Mouse (Mus musculus) ovary, postnatal 14 days (tissue): ENCODE data around the gene Ptar1.
A peak's percentile ranks its signal among the peaks of the same experiment; 100 is the strongest.
"Not testable (repeated sequence)": the region's sequence is repeated elsewhere in the genome, so short reads cannot be mapped to it uniquely, and the experiment has no call there.

Source experiments
- DNase-seq: peaks from one replicate; pipeline ENCODE4 v3.0.0; 2022; ENCODE audit warnings: low spot score

The Ptar1 gene

GRCm38 (mm10) chr19:23687296-23688021, at the start of gene Ptar1:
TSS of gene Ptar1 (plus strand) at chr19:23687429.
- DNase-seq = peak; percentile 94

- no peak for DNase-seq
Observed at GRCm38 (mm10) chr19:23643819-23644218, 43.4 kb upstream of the Ptar1 start.

GRCm38 (mm10) chr19:23645347-23645746, 41.9 kb upstream of the Ptar1 start:
- DNase-seq = no peak

- DNase-seq = no peak
Observed at GRCm38 (mm10) chr19:23647308-23647707, 39.9 kb upstream of the Ptar1 start.

- peak; percentile 39 for DNase-seq
Observed at GRCm38 (mm10) chr19:23652644-23653043, 34.6 kb upstream of the Ptar1 start, which contains the start of gene 1700028P14Rik. TSS of gene 1700028P14Rik (minus strand) at chr19:23652812.

GRCm38 (mm10) chr19:23653154-23653553, 34.1 kb upstream of the Ptar1 start:
- DNase-seq = no peak

GRCm38 (mm10) chr19:23657261-23657932, 29.8 kb upstream of the Ptar1 start:
- no peak for DNase-seq

GRCm38 (mm10) chr19:23658350-23658749, 28.9 kb upstream of the Ptar1 start:
- DNase-seq = no peak

- no peak for DNase-seq
Observed at GRCm38 (mm10) chr19:23664083-23664482, 23.1 kb upstream of the Ptar1 start.

GRCm38 (mm10) chr19:23668142-23668655, 19.0 kb upstream of the Ptar1 start:
- no peak for DNase-seq

GRCm38 (mm10) chr19:23673021-23673420, 14.2 kb upstream of the Ptar1 start:
- DNase-seq = no peak

GRCm38 (mm10) chr19:23675656-23676055, 11.6 kb upstream of the Ptar1 start:
- not testable (repeated sequence) for DNase-seq

- no peak for DNase-seq
Observed at GRCm38 (mm10) chr19:23686962-23687295, 300 bp upstream of the Ptar1 start.

- DNase-seq = no peak
Observed at GRCm38 (mm10) chr19:23688421-23688946, 1.3 kb downstream of the Ptar1 start.

- no peak for DNase-seq
Observed at GRCm38 (mm10) chr19:23694344-23694743, 7.1 kb downstream of the Ptar1 start.

- no peak for DNase-seq
Observed at GRCm38 (mm10) chr19:23697861-23698260, 10.6 kb downstream of the Ptar1 start.

- DNase-seq = no peak
Observed at GRCm38 (mm10) chr19:23698366-23698765, 11.1 kb downstream of the Ptar1 start.

- DNase-seq = no peak
Observed at GRCm38 (mm10) chr19:23699131-23699530, 11.9 kb downstream of the Ptar1 start.

GRCm38 (mm10) chr19:23702896-23703295, 15.7 kb downstream of the Ptar1 start:
- DNase-seq = no peak

- DNase-seq = no peak
Observed at GRCm38 (mm10) chr19:23705383-23705782, 18.2 kb downstream of the Ptar1 start.

GRCm38 (mm10) chr19:23746506-23746905, 59.3 kb downstream of the Ptar1 start:
- DNase-seq = no peak

- DNase-seq = no peak
Observed at GRCm38 (mm10) chr19:23757011-23757410, 69.8 kb downstream of the Ptar1 start.

- DNase-seq = peak; percentile 94
Observed at GRCm38 (mm10) chr19:23757961-23758553, 70.8 kb downstream of the Ptar1 start.
